Mouse (Mus musculus): ENCODE measurements around the gene Gm10722. TPM values are rescaled to one million over a fixed set of nuclear protein-coding genes. Genes with fewer than 3 reads are reported as not detected.

The Gm10722 gene
- polyA plus RNA-seq, 1 experiment = not detected

Other genes with a start within 250 kb of the Gm10722 start
- gene Gm11168, start 2.4 kb downstream of the Gm10722 start, polyA plus RNA-seq (2012; ENCODE audit: insufficient read depth, insufficient read length, missing spikeins) = 4.2 and 7.4 TPM in 2 replicates
- not detected in 2 replicates for gene Gm10721, start 12.2 kb downstream of the Gm10722 start, polyA plus RNA-seq (2012; ENCODE audit: insufficient read depth, insufficient read length, missing spikeins)
- gene Gm10720, start 14.7 kb downstream of the Gm10722 start, polyA plus RNA-seq (2012; ENCODE audit: insufficient read depth, insufficient read length, missing spikeins) = not detected in 2 replicates
- 3.7 and 4.8 TPM in 2 replicates for gene Gm10719, start 16.5 kb downstream of the Gm10722 start, polyA plus RNA-seq (2012; ENCODE audit: insufficient read depth, insufficient read length, missing spikeins)
- not detected in 2 replicates for gene Gm10718, start 22.6 kb downstream of the Gm10722 start, polyA plus RNA-seq (2012; ENCODE audit: insufficient read depth, insufficient read length, missing spikeins)
- gene Gm10717, start 24.5 kb downstream of the Gm10722 start, polyA plus RNA-seq (2012; ENCODE audit: insufficient read depth, insufficient read length, missing spikeins) = 4.8 and 8.6 TPM in 2 replicates
- gene Gm17535, start 33.7 kb downstream of the Gm10722 start, polyA plus RNA-seq (2012; ENCODE audit: insufficient read depth, insufficient read length, missing spikeins) = not detected in 2 replicates
- gene Gm10715, start 36.0 kb downstream of the Gm10722 start, polyA plus RNA-seq (2012; ENCODE audit: insufficient read depth, insufficient read length, missing spikeins) = not detected in 2 replicates